ENCODE assay signal across 26 mouse cellular contexts in genomic region chr7:46680732-46681131, GRCm38 (mm10). TPM values are rescaled to one million over a fixed set of nuclear protein-coding genes. Genes with fewer than 3 reads are reported as not detected.
DNase-seq lines count a peak whose midpoint lies in the region; ATAC-seq and TF ChIP-seq lines count a peak whose summit lies in the region.
"Had no signal": no experiment of that assay in that cellular context is flagged by ENCODE, and none has a peak within 500 bp of the region (broad histone marks: within the 10 kb centered on the region; RNA-seq: fewer than 3 reads in every experiment).

No protein-coding gene starts in this region.

- in situ Hi-C loops in CH12.LX (cut with MboI; ENCODE audit: low pct_ligation_motif_present, low pct_unique_long_range_greater_than_20kb, low sequenced_read_pairs) = no loop called here

- no peak for TF ChIP-seq RAD21 in CH12.LX (IDR thresholded peaks at IDR 0.05; ENCODE audit: low read depth, low read length)

- dilution Hi-C loops in CH12.LX (cut with MboI; ENCODE audit: extremely low pct_ligation_motif_present, extremely low pct_unique_long_range_greater_than_20kb, low sequenced_read_pairs) = no loop called here

- no peak overlapping the region for H3K27ac ChIP-seq in intestine, postnatal 0 days (ENCODE audit: low read depth, low read length)
- no peak overlapping the region for H3K27ac ChIP-seq in intestine, embryonic 16.5 days (ENCODE audit: low read length)
- H3K27ac ChIP-seq in CH12.LX (ENCODE audit: insufficient read depth, low read depth) = no peak overlapping the region

- no peaks in the 10 kb centered on the region for H3K27me3 ChIP-seq in intestine, postnatal 0 days (replicated peaks; ENCODE audit: control insufficient read depth, insufficient read depth, low read length)
- H3K27me3 ChIP-seq in intestine, embryonic 16.5 days (replicated peaks; ENCODE audit: control insufficient read depth, insufficient read depth, low read length) = no peaks in the 10 kb centered on the region
- H3K27me3 ChIP-seq in CH12.LX (replicated peaks) = no peaks in the 10 kb centered on the region
- H3K27me3 ChIP-seq: Patski had no signal

- TF ChIP-seq POLR2A in CH12.LX (IDR thresholded peaks at IDR 0.05; ENCODE audit: low read depth, low read length) = no peak

- H3K79me2 ChIP-seq in CH12.LX (replicated peaks; ENCODE audit: control insufficient read depth, extremely low read depth, insufficient read depth, poor library complexity, severe bottlenecking) = no peaks in the 10 kb centered on the region

- ATAC-seq in intestine, postnatal 0 days = peak; percentile 22; the same call in 1 of the 2 replicates
- ATAC-seq in intestine, embryonic 16.5 days = no peak
- no peak for ATAC-seq in granulocyte monocyte progenitor cell, adult 5-6 weeks (replicated peaks; ENCODE audit: poor library complexity, severe bottlenecking)
- ATAC-seq: activated CD4-positive, CD25-positive, alpha-beta regulatory T cell, adult 4 months; CD4-positive, CD25-positive, alpha-beta regulatory T cell, adult 4 months; Patski had no signal

- H3K36me3 ChIP-seq in intestine, postnatal 0 days (ENCODE audit: control insufficient read depth, insufficient read depth) = no peaks in the 10 kb centered on the region
- no peaks in the 10 kb centered on the region for H3K36me3 ChIP-seq in intestine, embryonic 16.5 days (ENCODE audit: control insufficient read depth, insufficient read depth, low read length)
- H3K36me3 ChIP-seq in CH12.LX (replicated peaks in 1 of 2; ENCODE audit: control insufficient read depth in 1 of 2, insufficient read depth in 1 of 2, low read length in 1 of 2) = no peaks in the 10 kb centered on the region

- no peak overlapping the region for H3K9ac ChIP-seq in intestine, postnatal 0 days (ENCODE audit: low read depth, low read length)
- H3K9ac ChIP-seq in intestine, embryonic 16.5 days (ENCODE audit: low read depth, low read length) = no peak overlapping the region
- no peak overlapping the region for H3K9ac ChIP-seq in CH12.LX (ENCODE audit: insufficient read depth, low read depth)

- no peak for TF ChIP-seq EP300 in CH12.LX (IDR thresholded peaks at IDR 0.05; ENCODE audit: low read length)

- no peaks in the 10 kb centered on the region for H3K4me1 ChIP-seq in intestine, postnatal 0 days (replicated peaks; ENCODE audit: control insufficient read depth, insufficient read depth, low read length)
- H3K4me1 ChIP-seq in intestine, embryonic 16.5 days (ENCODE audit: control insufficient read depth, insufficient read depth, low read length) = no peaks in the 10 kb centered on the region
- peaks cover 4 to 45% of the 10 kb centered on the region in 2 experiments for H3K4me1 ChIP-seq in CH12.LX (ENCODE audit: control insufficient read depth in 1 of 2, insufficient read depth in 2 of 2)

- TF ChIP-seq CTCF in intestine, postnatal 0 days (IDR thresholded peaks at IDR 0.05; ENCODE audit: low read depth) = no peak
- no peak for TF ChIP-seq CTCF in CH12.LX (conservative IDR thresholded peaks at IDR 0.05 in 1 of 2, IDR thresholded peaks at IDR 0.05 in 1 of 2; ENCODE audit: low read depth in 2 of 2, low read length in 2 of 2)

- H3K9me3 ChIP-seq in intestine, postnatal 0 days (ENCODE audit: control insufficient read depth) = no peaks in the 10 kb centered on the region
- no peaks in the 10 kb centered on the region for H3K9me3 ChIP-seq in intestine, embryonic 16.5 days (ENCODE audit: control insufficient read depth, low read length)
- H3K9me3 ChIP-seq in CH12.LX (replicated peaks; ENCODE audit: low read length) = no peaks in the 10 kb centered on the region
- H3K9me3 ChIP-seq: G1E had no signal

- DNase-seq in CH12.LX (ENCODE audit: extremely low read depth) = no peak
- DNase-seq in yolk sac, embryonic 10.5 days (ENCODE audit: low spot score) = peak; percentile 54
- DNase-seq in kidney, adult 9 months = no peak
- DNase-seq: adrenal gland, adult 2 months; adrenal gland, adult 8-10 months; adrenal gland, postnatal 10 days; adrenal gland, postnatal 14 days; adrenal gland, postnatal 25 days; adrenal gland, postnatal 36 days; B cell, adult 2 months; cerebellum, adult 11 months; cerebellum, adult 11-12 months; cerebellum, adult 18-20 months; cerebellum, adult 2 months had no signal

- no peak overlapping the region for H3K4me2 ChIP-seq in intestine, postnatal 0 days (replicated peaks; ENCODE audit: low read depth)
- H3K4me2 ChIP-seq in intestine, embryonic 16.5 days (ENCODE audit: low read depth, low read length) = no peak overlapping the region
- no peak overlapping the region for H3K4me2 ChIP-seq in CH12.LX (ENCODE audit: insufficient read depth, low read depth, poor library complexity, severe bottlenecking)

- H3K4me3 ChIP-seq in intestine, postnatal 0 days (ENCODE audit: low read depth, low read length) = no peak overlapping the region
- no peak overlapping the region for H3K4me3 ChIP-seq in intestine, embryonic 16.5 days (ENCODE audit: low read length)
- no peak overlapping the region for H3K4me3 ChIP-seq in CH12.LX (replicated peaks in 1 of 3; ENCODE audit: low read depth in 2 of 3, low read length in 2 of 3, poor library complexity in 1 of 3)

TF ChIP-seq in CH12.LX, 34 proteins besides CTCF, POLR2A, EP300 and RAD21:
- TF ChIP-seq HCFC1 (IDR thresholded peaks at IDR 0.05; ENCODE audit: low read depth, low read length) (no peak), ETS1 (conservative IDR thresholded peaks at IDR 0.05; ENCODE audit: low read depth, low read length) (peak; percentile 50; the same call in 1 of the 2 replicates), ELF1 (IDR thresholded peaks at IDR 0.05; ENCODE audit: low read depth, low read length) (no peak)

RNA-seq across cellular contexts. Expression of gene Tph1, which starts 8.4 kb away (rescaled TPM):
- polyA plus RNA-seq in intestine, postnatal 0 days (2015; fragmentation: Nextera tagmentation; extraction: Ambion mirVana) = 4.8 and 5.3 TPM in 2 replicates
- 2.4 and 2.6 TPM in 2 replicates for polyA plus RNA-seq in intestine, embryonic 16.5 days (2015; fragmentation: Nextera tagmentation; extraction: Ambion mirVana)
- total RNA-seq in CH12.LX (2012; rRNA removed) = 0.13 and 0.17 TPM in 2 replicates
- total RNA-seq in CH12.LX (2014; rRNA removed) = not detected in 2 replicates
- 0.22 TPM in 1 of 2 replicates, not detected in the other for polyA plus RNA-seq in CH12.LX (2012; ENCODE audit: insufficient read length, low read depth)
- total RNA-seq in granulocyte monocyte progenitor cell, adult 5-6 weeks (2014; fragmentation: Nextera tagmentation) = not detected in 2 replicates
- 0.15 TPM in 1 of 2 replicates, not detected in the other for total RNA-seq in granulocyte monocyte progenitor cell, adult 5-6 weeks (2017)
- total RNA-seq: adrenal gland, adult 2 months; adrenal gland, adult 8-10 months; adrenal gland, postnatal 10 days; adrenal gland, postnatal 14 days; adrenal gland, postnatal 25 days; MEL had no signal
- polyA plus RNA-seq: adrenal gland, adult 2 months; cerebellum, adult 2 months; Patski had no signal

RNA-seq across cellular contexts. Expression of gene Saal1, which starts 29.7 kb away (rescaled TPM):
- polyA plus RNA-seq in intestine, postnatal 0 days (2015; fragmentation: Nextera tagmentation; extraction: Ambion mirVana) = 8.4 and 9.3 TPM in 2 replicates
- 22.9 and 25.4 TPM in 2 replicates for polyA plus RNA-seq in intestine, embryonic 16.5 days (2015; fragmentation: Nextera tagmentation; extraction: Ambion mirVana)
- total RNA-seq in CH12.LX (2012; rRNA removed) (15.1 and 16.6 TPM in 2 replicates), CH12.LX (2014; rRNA removed) (14.7 and 15.2 TPM in 2 replicates)
- 24.5 and 27.6 TPM in 2 replicates for polyA plus RNA-seq in CH12.LX (2012; ENCODE audit: insufficient read length, low read depth)
- total RNA-seq in granulocyte monocyte progenitor cell, adult 5-6 weeks (2014; fragmentation: Nextera tagmentation) = 23.5 and 23.9 TPM in 2 replicates
- 14.9 and 18.1 TPM in 2 replicates for total RNA-seq in granulocyte monocyte progenitor cell, adult 5-6 weeks (2017)

RNA-seq across cellular contexts. Expression of gene Saa3, which starts 34.8 kb away (rescaled TPM):
- polyA plus RNA-seq in intestine, postnatal 0 days (2015; fragmentation: Nextera tagmentation; extraction: Ambion mirVana) = 2.3 and 5.2 TPM in 2 replicates
- 1.0 and 1.4 TPM in 2 replicates for polyA plus RNA-seq in intestine, embryonic 16.5 days (2015; fragmentation: Nextera tagmentation; extraction: Ambion mirVana)
- total RNA-seq in CH12.LX (2012; rRNA removed) (not detected in 2 replicates), CH12.LX (2014; rRNA removed) (0.59 TPM in 1 of 2 replicates, not detected in the other)
- not detected in 2 replicates for polyA plus RNA-seq in CH12.LX (2012; ENCODE audit: insufficient read length, low read depth)
- not detected in 2 replicates for total RNA-seq in granulocyte monocyte progenitor cell, adult 5-6 weeks (2014; fragmentation: Nextera tagmentation)
- total RNA-seq in granulocyte monocyte progenitor cell, adult 5-6 weeks (2017) = 1.2 TPM in 1 of 2 replicates, not detected in the other
- polyA plus RNA-seq: activated CD4-positive, CD25-positive, alpha-beta regulatory T cell, adult 4 months; brain, embryonic 14.5 days; CD4-positive, CD25-positive, alpha-beta regulatory T cell, adult 4 months; cerebellum, adult 2 months; G1E had no signal

RNA-seq across cellular contexts. Expression of gene Sergef, which starts 41.1 kb away (rescaled TPM):
- polyA plus RNA-seq in intestine, postnatal 0 days (2015; fragmentation: Nextera tagmentation; extraction: Ambion mirVana) = 7.5 TPM in 2 replicates
- 14.6 and 14.7 TPM in 2 replicates for polyA plus RNA-seq in intestine, embryonic 16.5 days (2015; fragmentation: Nextera tagmentation; extraction: Ambion mirVana)
- total RNA-seq in CH12.LX (2012; rRNA removed) = 13.8 and 14.1 TPM in 2 replicates
- total RNA-seq in CH12.LX (2014; rRNA removed) = 13.0 and 16.3 TPM in 2 replicates
- 17.9 and 18.0 TPM in 2 replicates for polyA plus RNA-seq in CH12.LX (2012; ENCODE audit: insufficient read length, low read depth)
- 11.2 and 24.1 TPM in 2 replicates for total RNA-seq in granulocyte monocyte progenitor cell, adult 5-6 weeks (2014; fragmentation: Nextera tagmentation)
- 10.4 and 12.4 TPM in 2 replicates for total RNA-seq in granulocyte monocyte progenitor cell, adult 5-6 weeks (2017)

RNA-seq across cellular contexts. Expression of gene Saa4, which starts 51.7 kb away (rescaled TPM):
- not detected in 2 replicates for polyA plus RNA-seq in intestine, postnatal 0 days (2015; fragmentation: Nextera tagmentation; extraction: Ambion mirVana)
- polyA plus RNA-seq in intestine, embryonic 16.5 days (2015; fragmentation: Nextera tagmentation; extraction: Ambion mirVana) = 0.32 TPM in 1 of 2 replicates, not detected in the other
- not detected in 2 replicates for total RNA-seq in CH12.LX (2012; rRNA removed)
- not detected in 2 replicates for total RNA-seq in CH12.LX (2014; rRNA removed)
- polyA plus RNA-seq in CH12.LX (2012; ENCODE audit: insufficient read length, low read depth) = not detected in 2 replicates
- total RNA-seq in granulocyte monocyte progenitor cell, adult 5-6 weeks (2014; fragmentation: Nextera tagmentation) = not detected in 2 replicates
- total RNA-seq in granulocyte monocyte progenitor cell, adult 5-6 weeks (2017) = not detected in 2 replicates
- total RNA-seq: adrenal gland, adult 18-20 months; adrenal gland, adult 8-10 months; adrenal gland, postnatal 25 days; ES-E14; G1E; MEL had no signal
- polyA plus RNA-seq: activated CD4-positive, CD25-positive, alpha-beta regulatory T cell, adult 4 months; adrenal gland, adult 2 months; brain, embryonic 14.5 days; C2C12; CD4-positive, CD25-positive, alpha-beta regulatory T cell, adult 4 months; cerebellum, adult 2 months; G1E; Patski had no signal
